Mouse (Mus musculus): Measurements from ENCODE around the gene Chd9.

GRCm38 (mm10) chr8:91065179-91065578 lies 237.0 kb downstream of the Chd9 start:
- TF ChIP-seq CTCF (IDR thresholded peaks at IDR 0.05; ENCODE audit: extremely low read depth, insufficient read length, insufficient replicate concordance, low read depth, low read length) (no peak), POLR2A (IDR thresholded peaks at IDR 0.05; ENCODE audit: low read depth, low read length) (no peak)

All from small intestine, adult 2 months (tissue).